12 mouse cellular contexts compared by ENCODE assay signal in the genomic region with DNA sequence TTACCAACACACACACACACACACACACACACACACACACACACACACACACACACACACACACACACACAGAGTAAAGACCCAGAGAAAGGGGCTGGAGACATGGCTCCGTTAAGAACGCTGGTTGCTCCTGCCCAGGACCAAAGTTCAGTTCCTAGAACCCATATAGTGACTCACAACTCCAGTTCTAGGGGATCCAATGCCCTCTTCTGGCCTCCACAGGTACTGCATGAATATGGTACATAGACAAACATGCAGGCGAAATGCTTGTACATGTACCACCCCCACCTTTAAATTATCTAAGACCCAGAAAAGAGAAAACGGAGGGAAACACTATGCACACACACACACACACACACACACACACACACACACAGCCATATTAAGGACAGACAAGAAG. TPM values are rescaled to one million over a fixed set of nuclear protein-coding genes. Genes with fewer than 3 reads are reported as not detected.
DNase-seq lines count a peak whose midpoint lies in the region; ATAC-seq and TF ChIP-seq lines count a peak whose summit lies in the region.
"Had no signal": no experiment of that assay in that cellular context is flagged by ENCODE, and none has a peak within 500 bp of the region (broad histone marks: within the 10 kb centered on the region; RNA-seq: fewer than 3 reads in every experiment).

No protein-coding gene starts in this region.

- no peak for DNase-seq in forebrain, postnatal 0 days
- no peak for DNase-seq in liver, postnatal 0 days
- DNase-seq in liver (no peak), ES-E14 (ENCODE audit: low read depth, low spot score) (peak; percentile 40)
- DNase-seq in naive thymus-derived CD4-positive, alpha-beta T cell, adult 2 months (ENCODE audit: low read depth), result peak; percentile 53
- no peak for DNase-seq in urinary bladder, postnatal 14 days (ENCODE audit: low spot score)
- DNase-seq in frontal cortex, postnatal 25 days (ENCODE audit: low spot score in 2 of 2), result no peak
- DNase-seq: kidney, adult 18-20 months; right cerebral cortex, postnatal 4 days had no signal

- no peak overlapping the region for H3K4me2 ChIP-seq in forebrain, postnatal 0 days (ENCODE audit: low read depth)
- H3K4me2 ChIP-seq in forebrain, embryonic 15.5 days (replicated peaks), result no peak overlapping the region
- H3K4me2 ChIP-seq in liver, postnatal 0 days (ENCODE audit: low read depth, low read length), result no peak overlapping the region
- H3K4me2 ChIP-seq: limb, embryonic 13.5 days had no signal

- TF ChIP-seq EP300 in liver, postnatal 0 days (IDR thresholded peaks at IDR 0.05; ENCODE audit: low read depth), result no peak

- no peaks in the 10 kb centered on the region for H3K36me3 ChIP-seq in forebrain, postnatal 0 days (ENCODE audit: insufficient read depth)
- no peaks in the 10 kb centered on the region for H3K36me3 ChIP-seq in forebrain, embryonic 15.5 days
- H3K36me3 ChIP-seq in liver, postnatal 0 days (replicated peaks; ENCODE audit: insufficient read depth, low read length), result no peaks in the 10 kb centered on the region
- no peaks in the 10 kb centered on the region for H3K36me3 ChIP-seq in ES-E14 (ENCODE audit: control insufficient read depth, insufficient read depth, low read length, poor library complexity, severe bottlenecking)
- H3K36me3 ChIP-seq: limb, embryonic 13.5 days had no signal

- 89% methylated on average over 4 of the region's 4 CpGs for WGBS in forebrain, postnatal 0 days
- 87% methylated on average over 4 of the region's 4 CpGs for WGBS in forebrain, embryonic 15.5 days
- 71% methylated on average over 4 of the region's 4 CpGs for WGBS in liver, postnatal 0 days (ENCODE audit: insufficient replicate concordance)

- no peak overlapping the region for H3K4me3 ChIP-seq in forebrain, postnatal 0 days (ENCODE audit: low read depth, low read length)
- no peak overlapping the region for H3K4me3 ChIP-seq in forebrain, embryonic 15.5 days
- no peak overlapping the region for H3K4me3 ChIP-seq in liver, postnatal 0 days (ENCODE audit: low read depth, low read length)
- no peak overlapping the region for H3K4me3 ChIP-seq in ES-E14 (ENCODE audit: insufficient read depth in 1 of 2, low read depth in 1 of 2, low read length in 2 of 2, poor library complexity in 1 of 2, severe bottlenecking in 1 of 2)
- H3K4me3 ChIP-seq: limb, embryonic 13.5 days had no signal

- H3K9me3 ChIP-seq in forebrain, postnatal 0 days (ENCODE audit: low read length), result no peaks in the 10 kb centered on the region
- H3K9me3 ChIP-seq in forebrain, embryonic 15.5 days, result no peaks in the 10 kb centered on the region
- H3K9me3 ChIP-seq in liver, postnatal 0 days (ENCODE audit: low read length), result no peaks in the 10 kb centered on the region
- no peaks in the 10 kb centered on the region for H3K9me3 ChIP-seq in ES-E14 (ENCODE audit: control insufficient read depth, insufficient read depth, low read depth, low read length)
- H3K9me3 ChIP-seq: limb, embryonic 13.5 days had no signal

- ATAC-seq in forebrain, postnatal 0 days, result no peak
- no peak for ATAC-seq in forebrain, embryonic 15.5 days (replicated peaks)
- no peak for ATAC-seq in liver, postnatal 0 days

- H3K9ac ChIP-seq in forebrain, postnatal 0 days, result no peak overlapping the region
- H3K9ac ChIP-seq in forebrain, embryonic 15.5 days (replicated peaks), result no peak overlapping the region
- no peak overlapping the region for H3K9ac ChIP-seq in liver, postnatal 0 days (replicated peaks)
- no peak overlapping the region for H3K9ac ChIP-seq in ES-E14 (ENCODE audit: insufficient read depth, low read depth, low read length, poor library complexity, severe bottlenecking)
- H3K9ac ChIP-seq: limb, embryonic 13.5 days had no signal

- H3K4me1 ChIP-seq in forebrain, postnatal 0 days (ENCODE audit: insufficient read depth), result no peaks in the 10 kb centered on the region
- no peaks in the 10 kb centered on the region for H3K4me1 ChIP-seq in forebrain, embryonic 15.5 days
- H3K4me1 ChIP-seq in liver, postnatal 0 days (ENCODE audit: insufficient read depth), result no peaks in the 10 kb centered on the region
- no peaks in the 10 kb centered on the region for H3K4me1 ChIP-seq in ES-E14 (ENCODE audit: control insufficient read depth in 2 of 2, insufficient read depth in 2 of 2, low read length in 2 of 2, poor library complexity in 1 of 2)
- H3K4me1 ChIP-seq: limb, embryonic 13.5 days had no signal

- in situ Hi-C loops in ES-E14 (cut with MboI; ENCODE audit: low sequenced_read_pairs in 2 of 2, unreplicated experiment in 2 of 2), result no loop called here

- H3K27me3 ChIP-seq in forebrain, postnatal 0 days (ENCODE audit: insufficient read depth, low read length), result no peaks in the 10 kb centered on the region
- H3K27me3 ChIP-seq in forebrain, embryonic 15.5 days, result no peaks in the 10 kb centered on the region
- H3K27me3 ChIP-seq in liver, postnatal 0 days (ENCODE audit: insufficient read depth, low read length), result no peaks in the 10 kb centered on the region
- H3K27me3 ChIP-seq: limb, embryonic 13.5 days had no signal

- no peak overlapping the region for H3K27ac ChIP-seq in forebrain, postnatal 0 days (ENCODE audit: low read depth, low read length)
- H3K27ac ChIP-seq in forebrain, embryonic 15.5 days (replicated peaks), result no peak overlapping the region
- H3K27ac ChIP-seq in liver, postnatal 0 days (ENCODE audit: low read depth), result no peak overlapping the region
- no peak overlapping the region for H3K27ac ChIP-seq in ES-E14 (ENCODE audit: insufficient read depth, low read depth, low read length, poor library complexity, severe bottlenecking)
- H3K27ac ChIP-seq: limb, embryonic 13.5 days had no signal

- TF ChIP-seq CTCF in forebrain, postnatal 0 days (IDR thresholded peaks at IDR 0.05; ENCODE audit: low read depth), result peak; percentile 20; the same call in 1 of the 2 replicates
- peak; percentile 47 for TF ChIP-seq CTCF in liver, postnatal 0 days (IDR thresholded peaks at IDR 0.05; ENCODE audit: low read depth)

TF ChIP-seq in ES-E14, 5 proteins besides CTCF, POLR2A, EP300 and RAD21:
- TF ChIP-seq CHD2 (IDR thresholded peaks at IDR 0.05; ENCODE audit: low read depth, low read length), result no peak
- no peak for TF ChIP-seq ZC3H11A (IDR thresholded peaks at IDR 0.05; ENCODE audit: borderline replicate concordance, low read depth, low read length)
- no peak for TF ChIP-seq ZNF384 (IDR thresholded peaks at IDR 0.05; ENCODE audit: low read depth, low read length)
- TF ChIP-seq HCFC1 (IDR thresholded peaks at IDR 0.05; ENCODE audit: borderline replicate concordance, insufficient read depth, low read length), result no peak
- no peak for TF ChIP-seq MAFK (IDR thresholded peaks at IDR 0.05; ENCODE audit: insufficient read depth, low read depth, low read length)

RNA-seq across cellular contexts. Expression of a gene that starts 43.3 kb away (rescaled TPM):
- not detected in 2 replicates for total RNA-seq in forebrain, postnatal 0 days (2014; rRNA removed)
- polyA plus RNA-seq in forebrain, postnatal 0 days (2015; fragmentation: Nextera tagmentation; extraction: Ambion mirVana), result not detected in 2 replicates
- 0.06 and 0.08 TPM in 2 replicates for polyA plus RNA-seq in forebrain, embryonic 15.5 days (2015; fragmentation: Nextera tagmentation; extraction: Ambion mirVana)
- 0.36 and 0.46 TPM in 2 replicates for polyA plus RNA-seq in liver, postnatal 0 days (2015; fragmentation: Nextera tagmentation; extraction: Ambion mirVana)
- total RNA-seq in ES-E14 (2012; rRNA removed), result 0.42 and 1.2 TPM in 2 replicates
- polyA plus RNA-seq: C2C12 had no signal

Comparison
In these comparisons a context has a peak if more than half of its experiments do, and no peak if none do; other contexts are left out.
1. DNase-seq: peak in ES-E14 (single experiment) and naive thymus-derived CD4-positive, alpha-beta T cell, adult 2 months (single experiment); none in forebrain, postnatal 0 days (single experiment), liver, postnatal 0 days (single experiment), liver (single experiment), urinary bladder, postnatal 14 days (single experiment) and frontal cortex, postnatal 25 days (0 of 2).